Mouse (Mus musculus) bone marrow macrophage, adult 2 months (primary cell): ENCODE data around the gene Slx1b.
"Not testable (repeated sequence)": the region's sequence is repeated elsewhere in the genome, so short reads cannot be mapped to it uniquely, and the experiment has no call there.

Source experiments
- CTCF ChIP-seq: IDR thresholded peaks from 2 replicates; pipeline ENCODE4 v1.5.1; 2012; ENCODE audit warnings: low read depth, mild to moderate bottlenecking, low read length, moderate library complexity
- POLR2A ChIP-seq: IDR thresholded peaks from 2 replicates; pipeline ENCODE4 v1.6.1; 2012; ENCODE audit warnings: mild to moderate bottlenecking, low read depth, low read length, borderline replicate concordance

GRCm38 (mm10) chr7:126688156-126688555, 7.4 kb downstream of the Slx1b start:
- not testable (repeated sequence) for TF ChIP-seq CTCF, POLR2A
